Mouse (Mus musculus) stomach, embryonic 15.5 days (tissue): ENCODE measurements around the gene Kif26a. TPM values are rescaled to one million over a fixed set of nuclear protein-coding genes. Genes with fewer than 3 reads are reported as not detected.

Experiments used
- ATAC-seq: fragments of 200-750 bp; cut with Nextera tagmentation; 2 replicates; pipeline ENCODE4 v1.8.0; 2017; ENCODE audit warnings: low read depth, moderate number of reproducible peaks, moderate TSS enrichment; ENCODE audit not compliant: insufficient read depth, low FRiP score
- H3K27ac ChIP-seq: fragments of 300-500 bp; sonication (generic); 2 replicates; pipeline ENCODE4 v1.5.1; 2015; ENCODE audit warnings: mild to moderate bottlenecking, inconsistent platforms
- H3K27me3 ChIP-seq: fragments of 300-500 bp; sonication (generic); replicated peaks from 2 replicates; pipeline ENCODE4 v1.6.1; 2015; ENCODE audit warnings: inconsistent platforms
- H3K36me3 ChIP-seq: fragments of 300-500 bp; sonication (generic); 2 replicates; pipeline ENCODE4 v1.6.1; 2015; ENCODE audit warnings: inconsistent platforms
- H3K4me1 ChIP-seq: fragments of 300-500 bp; sonication (generic); 2 replicates; pipeline ENCODE4 v1.6.1; 2015; ENCODE audit warnings: inconsistent platforms
- H3K4me2 ChIP-seq: fragments of 300-500 bp; sonication (generic); 2 replicates; pipeline ENCODE4 v1.6.1; 2015; ENCODE audit warnings: mild to moderate bottlenecking, inconsistent platforms
- H3K4me3 ChIP-seq: fragments of 300-500 bp; sonication (generic); replicated peaks from 2 replicates; pipeline ENCODE4 v1.5.1; 2015; ENCODE audit warnings: inconsistent platforms
- H3K9ac ChIP-seq: fragments of 300-500 bp; sonication (generic); 2 replicates; pipeline ENCODE4 v1.6.1; 2015; ENCODE audit warnings: inconsistent platforms
- H3K9me3 ChIP-seq: fragments of 300-500 bp; sonication (generic); 2 replicates; pipeline ENCODE4 v1.6.1; 2016; ENCODE audit warnings: inconsistent platforms
- WGBS: fragments of 180-500 bp; shearing (Covaris S2); methylation state at CpG from one replicate; pipeline ENCODE4 v1.1.7; 2015; 5-methylcytosine and 5-hydroxymethylcytosine counted together
- polyA plus RNA-seq: library from polyadenylated mRNA; unstranded; fragments of >200 nt; fragmentation: Nextera tagmentation; extraction: Ambion mirVana; gene quantifications from 2 replicates; pipeline ENCODE4 v1.2.1, GENCODE M21; 2015

Kif26a gene
- polyA plus RNA-seq, 1 experiment from 2014 or later = 2.9 TPM

DNA sequence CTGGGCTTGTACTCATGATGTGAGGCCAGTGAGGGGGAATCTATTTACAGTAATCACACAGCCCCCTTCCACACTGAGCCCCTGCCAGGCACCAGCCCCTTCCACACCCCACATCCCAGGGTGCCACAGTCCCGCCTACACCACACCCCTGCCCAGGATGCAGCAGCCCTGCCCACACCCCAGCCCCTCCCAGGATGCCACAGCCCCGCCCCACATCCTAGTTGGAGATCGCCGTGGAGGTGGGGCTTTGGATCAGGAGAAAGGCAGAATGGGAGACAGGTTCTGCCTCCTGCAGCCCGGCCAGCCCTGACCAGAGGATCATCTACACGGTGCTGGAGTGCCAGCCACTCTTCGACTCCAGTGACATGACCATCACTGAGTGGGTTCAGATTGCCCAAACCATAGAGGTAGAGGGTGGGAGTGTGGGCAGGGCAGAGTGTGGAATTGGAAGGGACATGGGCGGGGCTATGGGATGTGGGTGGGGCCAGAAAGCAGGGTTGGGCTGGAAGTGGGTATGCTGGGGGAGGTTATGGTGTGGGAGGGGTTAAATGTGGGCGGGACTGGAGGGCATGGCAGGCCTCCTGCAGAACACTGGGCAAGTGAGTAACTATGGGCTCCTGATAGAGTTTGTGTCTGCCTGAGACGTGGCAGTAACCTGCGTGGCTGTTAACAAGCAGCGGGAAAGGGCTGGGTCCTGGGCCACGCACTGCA, 33.2 kb upstream of the Kif26a start:
- H3K9ac ChIP-seq = no peak overlapping the region
- no peak overlapping the region; the same call in 1 of the 2 replicates for H3K27ac ChIP-seq
- WGBS = 15% methylated on average over 13 of the region's 13 CpGs
- no peaks in the 10 kb centered on the region for H3K27me3 ChIP-seq
- H3K4me1 ChIP-seq = peaks cover 13% of the 10 kb centered on the region
- peak; percentile 54 for ATAC-seq
- no peaks in the 10 kb centered on the region for H3K9me3 ChIP-seq
- no peak overlapping the region for H3K4me2 ChIP-seq
- H3K36me3 ChIP-seq = no peaks in the 10 kb centered on the region
- no peak overlapping the region for H3K4me3 ChIP-seq

DNA sequence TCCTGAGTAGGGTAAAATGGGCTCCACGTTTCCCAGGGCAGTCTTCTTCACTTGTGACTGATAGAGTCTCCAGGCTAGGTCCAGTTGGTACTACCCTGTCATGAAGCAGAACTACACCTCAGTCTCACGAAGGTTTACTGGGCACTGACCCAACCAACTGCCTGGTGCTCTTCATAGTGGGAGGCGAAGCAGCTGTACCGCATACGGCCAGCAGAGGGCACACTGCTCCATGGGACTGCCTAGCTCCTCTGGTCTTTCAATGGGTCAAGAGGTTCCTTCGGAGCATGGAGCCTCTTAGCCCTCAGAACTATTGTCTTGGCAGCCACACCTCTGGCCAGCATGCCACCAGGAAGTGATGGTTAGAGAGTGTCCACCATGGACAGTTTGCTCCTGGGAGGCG, 32.3 kb upstream of the Kif26a start:
- 12% methylated on average over 7 of the region's 7 CpGs for WGBS
- no peaks in the 10 kb centered on the region for H3K36me3 ChIP-seq
- no peak overlapping the region for H3K9ac ChIP-seq
- no peaks in the 10 kb centered on the region for H3K27me3 ChIP-seq
- no peak overlapping the region for H3K27ac ChIP-seq
- ATAC-seq = no peak
- peaks cover 17% of the 10 kb centered on the region for H3K4me1 ChIP-seq
- H3K9me3 ChIP-seq = no peaks in the 10 kb centered on the region
- no peak overlapping the region for H3K4me3 ChIP-seq
- no peak overlapping the region for H3K4me2 ChIP-seq

DNA sequence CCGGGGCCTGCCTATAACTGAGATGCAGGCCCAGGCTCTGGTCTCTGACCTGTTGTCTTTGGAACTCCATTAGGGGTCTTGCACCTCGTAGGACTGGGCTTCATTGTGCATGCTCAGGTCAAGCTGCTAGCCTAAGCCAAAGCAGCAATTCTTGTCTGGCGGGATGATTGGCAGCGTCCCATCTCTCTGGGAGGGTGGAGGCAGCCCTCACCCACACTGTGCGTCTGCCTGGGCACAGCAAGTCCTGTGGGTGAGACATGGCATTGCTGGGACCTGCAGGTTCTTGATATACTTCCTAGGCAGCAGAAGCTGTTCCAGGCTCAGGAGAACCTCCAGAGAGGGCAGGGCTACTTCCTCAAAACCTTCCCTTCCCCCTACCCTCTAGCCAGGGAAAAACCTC, 29.0 kb upstream of the Kif26a start:
- H3K4me1 ChIP-seq = peaks cover 12% of the 10 kb centered on the region
- 78% methylated on average over 5 of the region's 5 CpGs for WGBS
- H3K27ac ChIP-seq = peak overlapping the region; percentile 65; the same call in 1 of the 2 replicates
- H3K4me3 ChIP-seq = no peak overlapping the region
- no peak for ATAC-seq
- H3K36me3 ChIP-seq = no peaks in the 10 kb centered on the region
- H3K9me3 ChIP-seq = no peaks in the 10 kb centered on the region
- no peak overlapping the region for H3K9ac ChIP-seq
- no peak overlapping the region for H3K4me2 ChIP-seq
- no peaks in the 10 kb centered on the region for H3K27me3 ChIP-seq

DNA sequence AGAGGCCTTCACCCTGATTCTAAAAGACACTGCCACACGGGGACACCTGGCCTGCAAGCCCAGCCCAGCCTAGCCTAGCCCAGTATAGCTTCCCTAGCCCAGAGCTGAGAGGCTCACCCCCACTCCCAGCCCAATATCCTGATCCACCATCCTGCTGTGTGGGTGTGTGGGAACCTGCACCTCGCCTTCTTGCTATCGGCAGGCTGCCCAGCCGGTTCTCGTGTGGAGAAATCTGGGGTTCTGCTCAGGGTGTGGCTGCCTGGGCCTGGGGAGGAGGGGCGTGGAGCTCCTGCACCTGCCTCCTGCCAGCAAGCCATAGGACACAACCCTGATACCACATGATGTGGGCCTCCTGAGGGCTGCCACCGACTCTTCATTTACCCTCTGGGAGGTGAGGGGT, 28.4 kb upstream of the Kif26a start:
- peaks cover 12% of the 10 kb centered on the region for H3K4me1 ChIP-seq
- H3K36me3 ChIP-seq = no peaks in the 10 kb centered on the region
- peak overlapping the region; percentile 65 for H3K27ac ChIP-seq
- H3K9ac ChIP-seq = no peak overlapping the region
- no peak overlapping the region for H3K4me3 ChIP-seq
- H3K9me3 ChIP-seq = no peaks in the 10 kb centered on the region
- H3K27me3 ChIP-seq = no peaks in the 10 kb centered on the region
- ATAC-seq = peak; percentile 72
- no peak overlapping the region for H3K4me2 ChIP-seq
- 72% methylated on average over 7 of the region's 7 CpGs for WGBS

DNA sequence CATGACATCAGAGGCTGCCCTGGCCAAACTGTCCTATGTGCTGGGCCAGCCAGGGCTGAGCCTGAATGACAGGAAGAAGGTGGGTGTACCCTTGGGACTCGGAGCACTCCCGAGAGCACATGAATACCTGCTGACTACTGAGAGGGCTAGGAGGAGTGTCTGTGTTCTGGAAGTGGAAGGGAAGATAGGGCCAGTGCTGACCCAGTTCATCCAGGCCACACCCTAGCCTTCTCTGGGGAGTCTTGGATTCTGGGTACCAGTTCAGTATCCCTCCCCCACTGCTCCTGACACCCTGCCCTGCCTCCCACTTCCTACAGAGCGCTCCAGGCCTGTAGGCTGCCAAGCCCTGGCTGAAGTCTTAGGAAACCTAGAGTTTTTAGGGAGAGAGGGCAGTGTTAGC, 24.8 kb upstream of the Kif26a start:
- peaks cover 14% of the 10 kb centered on the region; the same call in 1 of the 2 replicates for H3K4me1 ChIP-seq
- no peak for ATAC-seq

DNA sequence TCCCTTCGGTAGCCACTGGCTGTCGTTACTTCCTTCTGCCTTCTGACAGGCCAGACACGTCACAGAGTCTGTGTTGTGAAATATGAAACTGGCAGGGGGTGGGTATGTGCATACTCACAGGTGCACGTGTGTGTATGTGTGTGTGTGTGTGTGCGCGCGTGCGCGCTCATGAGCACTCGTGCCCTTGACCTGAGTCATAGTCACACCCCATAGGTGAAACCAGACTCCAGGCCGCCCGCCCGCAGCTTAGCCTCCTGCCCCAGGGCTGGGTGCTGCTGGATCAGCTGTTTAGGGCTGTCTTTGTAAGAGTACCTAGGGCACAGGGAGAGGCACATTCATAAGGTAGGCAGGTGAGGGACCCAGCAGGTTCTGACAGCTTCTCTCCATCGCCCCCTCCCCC, 20.1 kb upstream of the Kif26a start:
- H3K9me3 ChIP-seq = no peaks in the 10 kb centered on the region
- H3K36me3 ChIP-seq = no peaks in the 10 kb centered on the region
- H3K4me3 ChIP-seq = no peak overlapping the region
- peak; percentile 70 for ATAC-seq
- H3K27ac ChIP-seq = peak overlapping the region; percentile 48
- 0 out of 2 replicates have a peak, but pooled peaks cover 2% of the 10 kb centered on the region for H3K27me3 ChIP-seq
- no peak overlapping the region for H3K4me2 ChIP-seq
- 55% methylated on average over 14 of the region's 14 CpGs for WGBS
- H3K4me1 ChIP-seq = peaks cover 35% of the 10 kb centered on the region
- H3K9ac ChIP-seq = no peak overlapping the region

More for the DNA sequence above, 24.8 kb upstream of the Kif26a start:
- Histone ChIP-seq H3K9ac (no peak overlapping the region), H3K27ac (no peak overlapping the region), H3K27me3 (no peaks in the 10 kb centered on the region), H3K9me3 (no peaks in the 10 kb centered on the region), H3K36me3 (no peaks in the 10 kb centered on the region), H3K4me3 (no peak overlapping the region), H3K4me2 (no peak overlapping the region)
- 57% methylated on average over 3 of the region's 3 CpGs for WGBS

DNA sequence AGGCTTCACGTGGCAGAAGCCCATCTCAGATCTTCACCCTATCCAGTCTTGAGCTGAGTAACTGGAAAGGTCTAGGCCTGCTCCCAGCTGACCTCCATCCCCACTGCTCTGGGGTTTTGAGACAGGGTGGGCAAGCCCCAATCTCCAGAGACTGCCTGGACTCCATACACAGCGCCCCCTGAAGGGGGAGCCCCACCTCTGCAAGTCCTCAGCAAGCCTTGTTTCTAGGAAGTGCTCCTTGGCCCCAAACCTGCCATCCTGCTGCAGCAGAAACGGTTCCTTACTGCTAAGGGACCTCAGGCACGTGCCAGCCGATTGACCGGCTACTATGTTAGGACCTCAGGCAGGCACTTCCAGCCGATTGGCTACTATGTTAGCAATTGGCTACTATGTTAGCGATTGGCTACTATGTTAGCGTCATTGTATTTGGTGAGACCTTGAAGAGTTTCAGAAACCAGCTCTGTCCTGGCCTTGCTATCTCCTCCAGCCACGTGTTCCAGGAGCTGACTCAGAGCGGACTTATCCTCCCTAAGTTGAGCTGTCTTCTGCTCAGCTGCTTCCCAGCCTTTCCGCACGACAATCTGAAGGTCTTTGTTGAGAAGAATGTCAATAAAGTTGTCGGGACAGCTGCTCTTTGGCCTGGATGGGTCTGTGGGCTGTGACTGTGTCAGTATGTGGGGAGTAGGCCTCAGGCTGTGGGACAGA, 18.9 kb upstream of the Kif26a start:
- H3K9ac ChIP-seq = no peak overlapping the region
- no peak for ATAC-seq
- H3K4me3 ChIP-seq = no peak overlapping the region
- no peaks in the 10 kb centered on the region for H3K36me3 ChIP-seq
- WGBS = 54% methylated on average over 14 of the region's 14 CpGs
- H3K9me3 ChIP-seq = no peaks in the 10 kb centered on the region
- H3K27me3 ChIP-seq = peaks cover 11% of the 10 kb centered on the region; the same call in 1 of the 2 replicates
- peaks cover 37% of the 10 kb centered on the region for H3K4me1 ChIP-seq
- H3K27ac ChIP-seq = no peak overlapping the region
- no peak overlapping the region for H3K4me2 ChIP-seq

DNA sequence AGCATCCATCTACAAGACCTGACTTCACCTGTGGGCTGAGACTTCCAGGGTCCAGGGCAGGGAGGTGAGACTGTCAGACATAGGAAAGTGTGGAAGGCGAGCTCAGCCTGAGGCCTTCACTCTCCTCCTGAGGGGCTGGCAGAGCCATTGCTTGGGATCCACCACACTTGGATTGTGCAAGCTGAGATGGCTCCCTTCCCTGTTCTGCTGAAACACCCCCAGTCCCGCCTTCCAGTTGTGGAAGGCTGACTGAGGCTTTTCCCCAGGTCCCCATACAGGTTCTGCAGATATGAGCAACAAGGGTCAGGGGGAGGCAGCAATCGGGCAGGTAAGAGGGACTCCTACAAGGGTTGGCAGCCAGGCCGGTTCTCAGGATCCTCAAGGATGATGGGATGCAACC, 17.5 kb upstream of the Kif26a start:
- Histone ChIP-seq H3K27me3 (peaks cover 11% of the 10 kb centered on the region; the same call in 1 of the 2 replicates), H3K9ac (no peak overlapping the region), H3K27ac (no peak overlapping the region), H3K36me3 (no peaks in the 10 kb centered on the region), H3K4me1 (peaks cover 37% of the 10 kb centered on the region), H3K4me3 (no peak overlapping the region), H3K4me2 (no peak overlapping the region), H3K9me3 (no peaks in the 10 kb centered on the region)
- WGBS = 84% methylated on average over 4 of the region's 4 CpGs
- ATAC-seq = no peak

DNA sequence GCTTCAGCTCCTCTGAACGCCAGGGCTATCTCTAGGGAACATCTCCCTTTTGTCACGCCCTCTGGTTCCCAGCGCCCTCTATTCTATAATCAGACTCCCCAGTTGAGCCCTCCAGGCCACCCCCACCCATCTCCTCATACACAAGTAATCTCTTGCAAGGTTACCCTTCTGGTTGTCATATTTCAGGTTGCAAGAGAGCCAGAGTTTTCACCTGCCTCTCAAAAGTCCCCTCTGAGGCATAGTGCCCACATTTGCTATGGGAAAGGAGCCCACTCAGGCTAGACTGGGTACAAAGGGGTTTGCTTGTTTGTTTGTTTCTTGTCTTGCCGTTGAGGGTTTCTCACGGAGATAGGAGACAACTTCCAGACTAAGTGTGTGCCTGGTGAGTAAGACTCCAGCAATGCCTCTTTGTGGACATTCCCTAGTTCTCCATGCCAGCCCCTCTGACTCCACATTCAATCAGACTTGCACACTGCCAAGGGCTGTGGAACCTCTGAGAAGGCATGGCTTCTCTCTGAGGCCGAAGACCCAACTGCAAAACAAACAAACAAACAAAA, 16.6 kb upstream of the Kif26a start:
- WGBS = 56% methylated on average over 6 of the region's 6 CpGs
- H3K4me1 ChIP-seq = peaks cover 37% of the 10 kb centered on the region
- H3K4me2 ChIP-seq = peak overlapping the region; percentile 88
- H3K27ac ChIP-seq = peak overlapping the region; percentile 92
- H3K36me3 ChIP-seq = no peaks in the 10 kb centered on the region
- H3K27me3 ChIP-seq = peaks cover 11% of the 10 kb centered on the region; the same call in 1 of the 2 replicates
- 0 out of 2 replicates have a peak overlapping the region, but pooled peaks have one; percentile 77 for H3K4me3 ChIP-seq
- no peaks in the 10 kb centered on the region for H3K9me3 ChIP-seq
- H3K9ac ChIP-seq = no peak overlapping the region
- ATAC-seq = no peak

DNA sequence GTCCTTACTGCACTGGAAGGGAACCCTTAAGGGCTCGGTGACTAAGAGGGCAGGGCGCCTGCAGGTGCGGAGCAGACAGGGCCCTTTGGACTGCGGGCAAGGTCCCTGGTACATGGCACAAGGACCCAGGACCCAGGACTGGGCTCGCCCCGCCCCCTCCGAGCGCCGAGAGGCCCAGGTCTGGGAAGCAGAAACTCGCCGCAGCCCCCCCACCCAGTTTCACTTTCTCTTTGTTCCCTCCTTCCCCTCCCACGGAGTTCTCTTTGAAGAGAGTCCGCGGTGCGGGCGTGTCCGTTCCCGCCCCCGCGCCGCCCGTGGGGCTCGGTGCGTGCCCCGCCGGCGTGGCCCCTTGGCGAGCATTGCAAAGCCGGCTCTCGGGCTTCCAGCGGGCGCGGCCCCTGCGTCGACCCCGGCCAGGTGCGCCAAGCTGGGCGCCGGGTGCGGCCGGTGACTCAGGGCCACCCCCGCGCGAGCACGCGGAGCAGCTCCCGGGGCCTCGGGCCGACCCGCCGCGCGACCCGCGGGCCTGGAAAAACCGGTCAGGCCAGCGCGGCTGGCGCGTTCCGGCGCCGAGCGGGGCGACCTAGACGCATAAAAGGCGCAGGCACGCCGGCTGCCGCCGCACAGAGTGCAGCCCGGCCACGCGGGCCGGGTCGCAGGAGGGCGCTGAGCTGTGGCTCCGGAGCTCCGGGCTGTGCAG, 15.7 kb upstream of the Kif26a start:
- Histone ChIP-seq H3K9ac (peak overlapping the region; percentile 61), H3K27me3 (peaks cover 11% of the 10 kb centered on the region; the same call in 1 of the 2 replicates), H3K27ac (peak overlapping the region; percentile 92), H3K9me3 (no peaks in the 10 kb centered on the region), H3K4me2 (peak overlapping the region; percentile 88), H3K36me3 (no peaks in the 10 kb centered on the region), H3K4me1 (peaks cover 34% of the 10 kb centered on the region), H3K4me3 (peak overlapping the region; percentile 77)
- under 1% methylated on average over 73 of the region's 79 CpGs for WGBS
- ATAC-seq = peak; percentile 78

DNA sequence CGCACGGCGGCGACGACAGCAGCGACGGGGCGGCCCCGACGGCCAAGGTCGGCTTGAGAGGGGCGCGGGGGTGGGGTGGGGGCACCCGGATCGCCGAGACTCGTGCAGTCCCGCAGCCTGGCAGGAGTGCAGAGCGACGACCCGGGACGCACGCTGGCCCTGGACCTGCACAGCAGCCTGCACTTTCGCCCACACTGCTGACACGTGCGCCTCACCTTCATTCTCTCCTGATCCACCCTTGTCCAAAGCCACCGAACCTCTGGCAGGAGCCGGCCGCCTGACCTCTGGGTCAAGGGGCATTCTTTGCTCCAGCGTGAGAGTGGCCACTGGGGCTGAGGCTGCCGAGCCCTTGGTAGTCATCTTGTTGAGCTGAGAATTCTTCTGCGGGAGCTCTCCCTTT, 15.1 kb upstream of the Kif26a start:
- Histone ChIP-seq H3K4me2 (peak overlapping the region; percentile 88), H3K4me3 (peak overlapping the region; percentile 77), H3K9me3 (no peaks in the 10 kb centered on the region), H3K27me3 (peaks cover 11% of the 10 kb centered on the region; the same call in 1 of the 2 replicates), H3K4me1 (peaks cover 29% of the 10 kb centered on the region), H3K36me3 (no peaks in the 10 kb centered on the region), H3K27ac (peak overlapping the region; percentile 92; the same call in 1 of the 2 replicates), H3K9ac (peak overlapping the region; percentile 61; the same call in 1 of the 2 replicates)
- ATAC-seq = no peak
- whole genome bisulfite sequencing = 11% methylated on average over 32 of the region's 32 CpGs
